Mouse (Mus musculus) urinary bladder, adult 18-20 months (tissue): ENCODE results near the gene Pex14.
"Not testable (repeated sequence)": the region's sequence is repeated elsewhere in the genome, so short reads cannot be mapped to it uniquely, and the experiment has no call there.

Experiments used
- DNase-seq, 2 experiments: peaks; one replicate each; pipeline ENCODE4 v3.0.0; 2022; ENCODE audit warnings: low spot score in 2 of 2, mixed read lengths in 2 of 2

Gene Pex14

DNA sequence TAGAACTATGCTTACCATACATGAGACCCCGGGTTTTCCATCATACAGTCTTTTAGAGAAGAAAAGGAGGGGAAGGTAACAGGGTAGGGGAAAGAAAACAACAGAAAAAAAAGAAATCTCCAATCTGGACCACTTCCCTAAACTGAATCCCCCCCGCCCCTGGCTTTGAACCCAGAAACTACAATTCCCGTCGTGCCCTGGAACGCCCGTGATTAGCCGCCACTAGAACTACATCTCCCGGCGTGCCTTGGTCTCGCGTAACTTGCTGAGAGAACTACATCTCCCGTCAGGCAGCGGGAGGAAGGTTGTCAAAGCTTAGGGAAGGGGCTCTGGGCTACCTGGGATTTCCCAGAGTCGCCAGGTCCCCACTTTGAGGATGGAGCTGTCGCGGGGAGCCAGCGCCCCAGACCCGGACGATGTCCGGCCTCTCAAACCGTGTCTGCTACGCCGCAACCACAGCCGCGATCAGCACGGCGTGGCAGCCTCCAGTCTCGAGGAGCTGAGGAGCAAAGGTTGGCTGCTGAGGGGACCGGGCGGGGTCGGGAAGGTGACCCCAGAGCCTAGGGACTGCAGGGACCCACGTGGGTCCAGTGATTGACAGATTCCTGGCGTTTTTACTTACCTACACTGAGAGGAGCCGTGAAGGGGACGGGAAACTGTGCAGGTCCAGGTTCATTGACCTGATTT lies 4.3 kb upstream of the Pex14 start, which contains the start of gene Dffa:
Dffa (plus strand) TSS at position 272 of the 687 bp plus-strand sequence.
- peak; percentile 89 to 96 for DNase-seq

DNA sequence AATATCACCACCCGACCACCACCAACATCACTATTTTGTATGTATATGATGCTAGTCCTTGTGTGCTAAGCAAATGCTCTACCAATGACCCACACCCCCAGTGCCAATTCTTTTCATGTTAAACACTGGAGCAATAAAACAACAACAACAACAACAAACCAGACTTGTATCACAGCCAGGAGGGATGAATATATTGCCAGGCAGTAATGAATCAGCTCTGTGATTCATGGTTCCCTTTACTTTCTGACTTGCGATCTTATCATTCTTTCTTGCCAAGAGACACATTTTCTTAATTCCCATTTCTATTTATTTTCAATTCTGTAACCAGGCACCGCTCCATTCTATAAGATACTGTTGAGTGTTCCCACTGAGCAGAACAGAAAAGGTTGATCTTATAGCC lies 1.8 kb upstream of the Pex14 start:
- no peak for DNase-seq

GRCm38 (mm10) chr4:149100449-149100848 lies 773 bp upstream of the Pex14 start:
- not testable (repeated sequence) for DNase-seq

DNA sequence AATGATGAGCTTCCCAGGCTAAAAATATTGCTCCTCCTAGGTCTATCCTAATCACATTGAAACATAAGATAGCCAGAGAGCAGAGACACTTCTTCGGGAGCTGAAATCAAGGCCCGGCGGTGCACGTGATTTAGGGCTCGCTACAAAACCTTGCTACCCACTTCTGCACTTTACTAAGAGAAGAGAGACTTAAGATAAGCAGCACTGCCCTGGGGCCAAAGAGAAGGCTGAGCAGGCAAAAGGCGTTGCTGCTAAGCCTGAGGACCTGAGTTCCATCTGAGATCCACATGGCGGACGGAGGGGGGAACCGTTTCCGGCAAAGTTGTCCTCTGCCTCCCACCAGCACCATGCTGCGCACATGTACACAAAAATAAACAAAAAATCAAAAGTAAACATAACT lies 1.1 kb downstream of the Pex14 start:
- DNase-seq: no peak

GRCm38 (mm10) chr4:149097956-149098355 lies 1.7 kb downstream of the Pex14 start:
- no peak for DNase-seq

DNA sequence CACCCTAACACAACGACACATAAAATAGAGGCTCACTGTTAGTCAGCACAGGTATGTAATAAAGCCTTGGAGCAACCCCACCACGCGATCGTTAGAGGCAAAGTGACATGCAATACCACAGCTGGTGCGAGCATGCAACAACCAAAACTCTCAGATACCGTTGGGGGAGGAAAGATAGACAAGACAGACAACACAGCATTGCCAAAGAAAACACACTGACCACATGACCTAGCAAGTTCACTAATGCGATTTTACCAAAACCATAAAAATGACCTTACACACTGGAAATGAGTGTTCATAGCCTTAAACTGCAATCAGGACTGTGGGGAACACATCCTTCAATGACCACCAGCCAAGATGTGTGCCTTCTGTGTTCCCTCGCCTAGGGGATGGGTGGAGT lies 8.3 kb downstream of the Pex14 start:
- DNase-seq: no peak

GRCm38 (mm10) chr4:149085381-149085780 lies 14.3 kb downstream of the Pex14 start:
- DNase-seq: no peak

GRCm38 (mm10) chr4:149081528-149081927 lies 18.1 kb downstream of the Pex14 start:
- peak; percentile 73 to 79 for DNase-seq

DNA sequence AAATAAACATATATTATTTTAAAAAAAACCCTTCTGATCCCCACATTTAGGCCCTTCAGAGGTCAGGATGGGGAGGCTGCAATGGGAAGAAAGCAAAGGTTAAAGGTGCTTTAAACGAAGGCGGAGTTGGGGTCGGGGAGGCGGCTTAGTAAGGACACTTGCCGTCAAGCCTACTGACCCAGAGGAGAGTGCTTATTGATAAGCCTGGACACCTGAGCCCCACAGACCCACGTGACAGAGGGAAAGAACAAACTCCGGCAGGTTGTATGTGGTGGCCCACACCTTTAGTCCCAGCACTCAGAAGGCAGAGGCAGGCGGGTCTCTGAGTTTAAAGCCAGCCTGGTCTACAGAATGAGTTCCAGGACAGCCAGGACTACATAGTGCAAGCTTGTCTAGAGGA lies 19.6 kb downstream of the Pex14 start:
- no peak for DNase-seq

DNA sequence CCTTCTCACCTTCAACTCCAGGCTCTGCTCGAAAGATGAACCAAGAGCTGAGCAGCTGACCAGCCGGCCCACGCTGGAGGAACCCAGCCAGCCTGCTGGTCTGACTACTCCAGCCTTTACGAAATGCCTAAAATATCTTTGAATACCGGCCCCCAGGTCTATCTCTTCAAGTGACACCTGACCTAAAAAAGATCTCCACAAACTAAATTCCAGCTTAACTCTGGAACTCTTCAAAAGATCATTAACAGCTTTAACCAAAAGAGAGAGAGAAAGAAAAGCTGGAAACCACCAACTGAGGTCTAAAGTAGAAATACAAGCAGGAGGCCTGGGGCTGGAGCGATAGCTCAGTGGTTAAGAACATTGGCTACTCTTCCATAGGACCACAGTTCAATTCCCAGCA lies 20.0 kb downstream of the Pex14 start:
- DNase-seq: no peak

GRCm38 (mm10) chr4:149078261-149078660 lies 21.4 kb downstream of the Pex14 start:
- DNase-seq: no peak

GRCm38 (mm10) chr4:149075871-149076575 lies 23.7 kb downstream of the Pex14 start:
- peak; percentile 46 to 54 for DNase-seq

- peak; percentile 45 to 55 for DNase-seq
These were observed 24.6 kb downstream of the Pex14 start for GRCm38 (mm10) chr4:149075073-149075472.

GRCm38 (mm10) chr4:149066672-149067551 lies 32.8 kb downstream of the Pex14 start:
- DNase-seq: no peak

DNA sequence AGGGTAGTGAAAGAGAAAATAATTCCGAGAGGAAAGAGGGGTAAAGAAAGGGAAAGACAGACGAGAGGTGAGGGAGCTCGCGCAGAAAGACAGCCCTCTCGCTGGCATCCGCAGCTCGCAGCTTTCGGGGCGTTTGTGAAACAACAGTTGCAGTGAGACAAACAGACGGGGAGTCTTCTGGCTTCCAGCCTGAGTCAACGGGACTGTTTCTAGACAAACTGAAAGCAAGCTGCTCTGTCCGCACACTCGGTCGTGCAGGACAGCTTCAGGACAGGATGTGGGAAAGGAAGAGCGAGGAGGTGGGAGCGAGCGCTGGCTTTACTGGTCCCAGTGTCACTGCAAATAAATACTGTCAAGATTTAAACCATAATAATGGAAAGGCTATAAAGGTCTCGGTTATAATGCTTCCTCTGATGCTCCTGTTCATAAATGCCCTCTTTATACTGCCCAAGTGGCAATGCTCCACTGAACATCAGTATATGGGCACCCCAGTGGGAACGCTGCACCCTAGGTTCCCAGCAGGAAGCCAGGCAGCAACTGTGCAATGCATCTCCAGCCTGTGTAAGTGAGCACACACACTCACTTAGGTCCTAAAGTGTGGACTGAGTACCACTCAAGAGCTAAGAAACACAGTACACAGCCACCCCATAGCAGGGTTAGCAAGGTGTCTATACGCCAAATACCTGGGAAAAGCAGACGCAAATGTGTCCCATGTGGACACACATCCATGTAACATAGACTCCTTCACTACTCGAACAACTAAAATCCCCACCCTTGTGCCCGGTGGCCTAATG lies 35.4 kb downstream of the Pex14 start:
- DNase-seq: no peak

DNA sequence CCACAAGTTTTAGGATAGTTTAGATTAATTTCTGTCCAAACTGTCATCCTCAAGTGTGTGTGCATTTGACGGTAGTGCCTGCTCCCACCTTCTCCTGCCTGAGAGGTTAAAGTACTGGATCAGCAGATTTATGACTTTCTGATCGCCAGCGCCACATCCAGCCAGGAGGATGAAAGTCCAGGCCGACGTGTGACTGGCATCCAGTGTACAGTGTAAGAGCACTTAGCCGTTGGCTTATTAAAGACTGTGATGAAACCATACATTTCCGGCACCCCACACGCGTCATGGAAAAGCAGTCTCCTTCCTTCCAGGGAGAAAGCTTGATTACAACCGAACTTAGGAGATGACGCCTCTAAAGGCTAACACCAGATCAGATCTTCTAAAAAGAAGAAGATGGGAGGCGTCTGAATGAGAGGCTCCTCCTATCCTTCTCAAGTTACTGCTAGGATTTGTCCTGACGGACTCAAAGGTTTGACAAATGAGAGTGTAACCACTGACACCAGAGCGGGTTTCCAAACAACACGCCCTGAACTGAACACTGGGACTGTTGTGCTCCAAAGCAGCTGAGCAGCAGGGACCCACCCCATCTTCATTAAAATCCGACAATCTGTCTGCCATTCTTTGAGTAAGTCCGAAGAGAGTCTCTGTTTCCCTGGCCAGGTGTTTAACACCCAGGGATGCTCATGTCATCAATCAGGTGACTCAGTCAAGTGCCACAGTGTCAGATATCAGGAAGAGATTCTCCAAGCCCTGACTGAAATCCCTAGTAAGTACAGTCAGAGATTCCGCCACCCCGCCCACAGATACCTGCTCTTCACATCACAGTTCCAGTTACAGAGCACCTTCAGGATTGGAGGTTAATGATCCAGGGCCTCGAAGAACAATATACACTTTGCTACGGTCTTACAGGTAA lies 37.0 kb downstream of the Pex14 start:
- no peak for DNase-seq

- no peak for DNase-seq
These were observed 38.3 kb downstream of the Pex14 start for GRCm38 (mm10) chr4:149061432-149061718.

- no peak for DNase-seq
These were observed 38.9 kb downstream of the Pex14 start for GRCm38 (mm10) chr4:149060621-149061431.

DNA sequence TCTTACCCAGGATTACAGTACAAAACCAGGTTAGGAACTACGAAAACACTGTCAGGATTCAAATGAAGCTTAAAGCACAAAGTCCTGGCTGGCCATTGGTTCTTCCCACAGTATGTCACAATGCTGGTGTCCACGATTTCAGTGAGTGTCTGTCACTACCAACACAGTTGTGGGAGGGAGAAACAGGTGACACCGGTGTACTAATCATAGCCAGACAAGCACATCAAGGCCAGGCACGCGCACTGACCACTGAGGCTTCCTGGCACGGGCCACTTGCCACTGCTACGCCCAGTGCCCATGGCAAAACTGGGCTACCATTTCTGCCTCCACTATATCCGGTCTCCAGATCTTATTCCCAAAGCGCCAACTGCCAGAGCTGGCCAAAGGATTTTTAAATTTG lies 40.0 kb downstream of the Pex14 start:
- DNase-seq: no peak

- DNase-seq: no peak
These were observed 41.4 kb downstream of the Pex14 start for GRCm38 (mm10) chr4:149058298-149058697.
